Mouse (Mus musculus) gastrocnemius, adult 2 months (tissue): Measurements from ENCODE around the gene Tnrc18. TPM values are rescaled to one million over a fixed set of nuclear protein-coding genes. Genes with fewer than 3 reads are reported as not detected.

Experiments used
- DNase-seq: peaks from one replicate; pipeline ENCODE4 v3.0.0; 2022
- H3K27ac ChIP-seq: fragments of 200-600 bp; 2 replicates; pipeline ENCODE4 v1.8.1; 2022; ENCODE audit warnings: mild to moderate bottlenecking
- H3K4me3 ChIP-seq: fragments of 200-600 bp; 2 replicates; pipeline ENCODE4 v1.8.1; 2022; ENCODE audit warnings: mild to moderate bottlenecking, moderate library complexity
- CTCF ChIP-seq: fragments of 200-600 bp; IDR thresholded peaks from 2 replicates; pipeline ENCODE4 v1.8.1; 2022; ENCODE audit warnings: antibody characterized with exemption, mild to moderate bottlenecking, moderate library complexity
- intact Hi-C: fragments of 180-260 bp; cut with DNase I; formaldehyde crosslinking; loops from one replicate; pipeline ENCODE4 v1.15.1; 2025
- total RNA-seq, 2 experiments: library from RNA; stranded (reverse); gene quantifications; 2 replicates each; pipeline ENCODE4 v1.2.3; 2021

Tnrc18 gene
- total RNA-seq, 2 experiments from 2014 or later: 31.5 to 32.0 TPM

DNA sequence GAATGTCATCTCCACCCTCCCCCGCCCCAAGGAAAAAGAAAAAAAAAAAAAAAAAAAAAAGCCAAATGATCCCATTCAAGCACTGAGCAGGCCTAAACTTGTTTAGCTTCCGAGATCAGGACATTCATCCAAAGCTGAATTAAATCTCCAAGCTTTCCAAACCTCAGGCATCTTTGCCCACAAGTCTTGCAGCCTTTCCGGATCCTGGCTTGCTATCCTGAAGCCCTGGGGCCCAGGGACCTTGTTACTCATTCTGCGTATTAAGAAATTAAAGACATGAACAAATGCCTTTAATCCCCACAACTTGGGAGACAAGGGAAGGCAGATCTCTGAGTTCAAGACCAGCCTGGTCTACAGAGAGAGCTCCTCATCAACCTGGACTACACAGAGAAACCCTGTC lies 20.5 kb downstream of the Tnrc18 start:
- no peak for TF ChIP-seq CTCF
- intact Hi-C loops: no loop called here
- Histone ChIP-seq H3K4me3 (no peak overlapping the region), H3K27ac (no peak overlapping the region)
- no peak for DNase-seq

DNA sequence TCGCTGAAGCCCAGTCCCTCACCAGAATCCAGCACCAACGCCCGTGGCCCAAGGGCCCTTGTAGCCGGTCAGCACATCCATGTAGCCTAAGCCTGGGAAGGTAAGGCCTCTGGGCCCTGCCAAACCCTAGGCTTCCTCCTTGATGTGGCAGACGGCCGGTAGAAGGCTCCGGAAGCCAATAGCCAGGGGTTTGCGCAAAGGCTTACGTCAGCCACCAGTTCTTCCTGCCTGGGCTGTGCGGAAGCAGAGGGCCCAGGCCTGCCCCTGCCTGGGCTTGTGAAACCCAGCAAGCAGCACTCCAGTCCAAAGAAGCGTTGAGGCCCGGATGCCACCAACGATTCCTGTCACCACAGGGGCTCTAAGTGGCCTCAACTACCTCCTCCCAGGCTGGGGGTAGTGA lies 22.9 kb downstream of the Tnrc18 start:
- intact Hi-C loops: no loop called here
- DNase-seq: peak; percentile 51

DNA sequence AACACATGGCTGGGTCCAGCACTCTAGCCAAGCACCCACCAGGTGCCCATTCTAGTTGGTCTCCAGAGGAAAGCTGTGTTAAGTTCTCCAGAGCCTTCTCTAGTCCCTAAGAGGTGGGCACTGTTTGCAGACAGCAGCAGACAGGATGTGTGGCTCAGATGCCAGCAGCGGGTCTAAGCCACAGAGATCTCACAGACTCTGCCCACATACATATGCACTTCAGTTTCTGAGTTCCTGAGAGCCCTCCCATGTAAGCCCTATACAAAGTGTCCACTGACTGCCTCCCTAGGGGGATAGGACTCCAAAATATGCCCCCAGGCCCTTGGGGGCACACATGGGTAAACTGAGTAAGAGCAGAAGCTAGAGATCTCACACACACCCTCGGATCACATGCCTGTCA lies 23.3 kb downstream of the Tnrc18 start:
- peak overlapping the region; percentile 33 for H3K4me3 ChIP-seq
- intact Hi-C loops: no loop called here
- no peak for TF ChIP-seq CTCF

More for the DNA sequence above, 22.9 kb downstream of the Tnrc18 start:
- Histone ChIP-seq H3K4me3 (peak overlapping the region; percentile 33), H3K27ac (peak overlapping the region; percentile 62)
- no peak for TF ChIP-seq CTCF

GRCm38 (mm10) chr5:142792594-142792993 lies 24.9 kb downstream of the Tnrc18 start:
- no peak overlapping the region for H3K27ac ChIP-seq
- no peak for DNase-seq
- H3K4me3 ChIP-seq: no peak overlapping the region
- TF ChIP-seq CTCF: no peak
- intact Hi-C loops: no loop called here

More for the DNA sequence above, 23.3 kb downstream of the Tnrc18 start:
- H3K27ac ChIP-seq: peak overlapping the region; percentile 20
- DNase-seq: no peak

DNA sequence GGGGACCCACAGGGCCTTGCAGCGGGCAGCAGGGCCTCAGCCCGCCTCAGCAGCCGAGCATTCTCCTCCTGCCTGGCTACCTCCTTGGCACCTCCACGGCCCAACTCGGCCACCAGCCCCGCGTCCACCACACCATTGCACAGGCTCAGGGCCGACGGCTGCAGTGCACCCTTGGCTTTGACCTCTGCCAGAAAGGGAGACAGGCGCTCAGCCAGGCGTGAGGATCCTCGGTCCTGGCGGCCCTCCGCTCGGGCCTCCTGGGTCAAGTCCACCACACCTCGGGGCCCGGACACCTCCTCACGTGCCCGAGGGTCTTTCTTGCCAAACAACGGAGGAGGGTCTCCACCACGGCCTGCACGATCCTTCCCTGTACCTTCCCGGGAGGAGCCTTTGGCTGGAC lies 29.2 kb downstream of the Tnrc18 start:
- H3K27ac ChIP-seq: no peak overlapping the region
- DNase-seq: no peak
- intact Hi-C loops: no loop called here
- TF ChIP-seq CTCF: no peak
- no peak overlapping the region for H3K4me3 ChIP-seq

DNA sequence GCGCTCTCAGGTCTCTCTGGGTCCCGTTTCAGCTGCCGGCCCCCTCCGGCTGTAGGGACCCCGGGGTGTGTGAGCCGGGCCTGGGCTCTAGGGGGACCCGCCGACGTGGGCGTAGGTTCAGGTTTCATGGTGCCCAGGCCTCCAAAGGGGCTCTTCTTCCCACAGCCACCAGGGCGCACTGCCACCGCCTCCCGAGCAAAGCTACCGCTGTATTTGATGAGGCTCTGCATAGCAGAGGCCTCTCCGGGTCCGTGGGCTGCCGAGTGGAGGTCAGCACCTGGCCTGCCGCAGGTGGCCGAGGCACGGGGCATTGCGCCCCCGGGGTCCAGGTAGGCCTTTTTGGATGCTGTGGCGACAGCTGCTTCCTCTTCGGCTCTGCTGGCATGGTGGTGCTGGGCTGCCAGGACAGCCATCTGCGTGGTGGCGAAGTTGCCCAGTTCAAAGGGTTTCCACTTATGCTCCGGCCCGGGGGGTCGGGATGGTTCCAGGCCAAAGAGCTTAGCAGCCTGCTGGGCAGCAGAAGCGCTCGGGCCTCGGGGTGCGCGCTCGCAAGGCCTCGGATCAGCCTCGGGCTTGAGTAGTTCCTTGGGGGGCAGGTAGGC lies 30.1 kb downstream of the Tnrc18 start:
- H3K27ac ChIP-seq: no peak overlapping the region
- no peak for TF ChIP-seq CTCF
- intact Hi-C loops: no loop called here
- DNase-seq: no peak
- H3K4me3 ChIP-seq: no peak overlapping the region

DNA sequence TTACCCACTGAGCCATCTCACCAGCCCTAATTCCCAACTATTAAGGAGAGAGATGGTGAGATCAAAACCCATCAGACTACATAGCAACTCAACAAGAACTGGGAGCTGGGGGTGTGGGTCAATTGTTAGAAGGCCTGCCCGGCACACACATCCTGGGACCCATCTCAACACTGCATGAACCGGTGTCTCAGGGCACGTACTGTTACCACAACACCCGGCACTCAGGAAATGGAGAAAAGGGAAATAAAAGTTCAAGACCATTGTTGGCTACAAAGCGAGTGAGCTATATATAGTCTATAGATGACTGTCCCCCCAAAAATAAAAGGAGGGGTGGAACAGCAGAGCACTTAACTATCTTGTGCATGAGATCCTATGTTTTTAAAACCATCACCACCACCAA lies 30.8 kb downstream of the Tnrc18 start:
- intact Hi-C loops: no loop called here
- no peak overlapping the region for H3K27ac ChIP-seq
- no peak for DNase-seq
- TF ChIP-seq CTCF: no peak
- no peak overlapping the region for H3K4me3 ChIP-seq

GRCm38 (mm10) chr5:142786215-142786614 lies 31.2 kb downstream of the Tnrc18 start:
- H3K4me3 ChIP-seq: no peak overlapping the region
- no peak for DNase-seq
- H3K27ac ChIP-seq: no peak overlapping the region
- no peak for TF ChIP-seq CTCF
- intact Hi-C loops: no loop called here

- intact Hi-C loops: loop anchor here (5.0 kb wide), 1 partner anchor 1119 kb away; no protein-coding TSS in a partner anchor
- DNase-seq: peak; percentile 57
- no peak overlapping the region for H3K27ac ChIP-seq
- TF ChIP-seq CTCF: no peak
- no peak overlapping the region for H3K4me3 ChIP-seq
Measured at GRCm38 (mm10) chr5:142783142-142783540, 34.3 kb downstream of the Tnrc18 start.

DNA sequence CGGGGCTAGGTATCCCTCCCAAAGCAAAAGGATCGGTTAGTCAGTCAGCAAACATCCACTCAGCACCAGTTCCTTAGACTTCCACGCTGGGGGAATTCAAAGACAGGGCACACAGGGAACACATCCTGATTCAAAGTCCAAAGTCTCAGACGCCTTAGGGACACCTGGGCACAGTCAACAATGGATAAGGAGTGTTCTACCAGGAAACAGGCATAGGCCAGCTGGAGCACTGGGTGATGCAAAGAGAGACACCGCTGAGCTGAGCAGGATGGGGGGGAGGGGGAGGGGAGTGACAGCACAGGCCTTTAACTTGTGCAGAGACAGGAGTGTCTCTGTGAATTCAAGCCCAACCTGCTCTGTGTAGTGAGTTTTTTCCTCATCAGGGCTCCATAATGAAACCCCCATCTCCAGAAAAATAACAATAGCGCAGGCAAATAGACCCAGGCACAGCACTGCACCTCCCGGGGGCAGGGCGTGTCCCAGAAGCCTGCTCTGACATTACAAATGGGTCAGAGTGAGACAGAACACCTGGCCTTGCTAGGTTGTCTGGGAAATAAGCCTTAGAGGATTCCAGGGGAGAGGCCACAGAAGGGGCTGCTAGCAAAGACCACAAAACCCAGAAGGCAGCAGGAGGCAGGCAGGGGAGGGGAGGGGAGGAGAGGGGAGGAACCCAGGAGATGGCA lies 34.9 kb downstream of the Tnrc18 start:
- no peak for TF ChIP-seq CTCF
- intact Hi-C loops: loop anchor here (5.0 kb wide), 1 partner anchor 1120 kb away; no protein-coding TSS in a partner anchor
- Histone ChIP-seq H3K27ac (no peak overlapping the region), H3K4me3 (no peak overlapping the region)
- no peak for DNase-seq

DNA sequence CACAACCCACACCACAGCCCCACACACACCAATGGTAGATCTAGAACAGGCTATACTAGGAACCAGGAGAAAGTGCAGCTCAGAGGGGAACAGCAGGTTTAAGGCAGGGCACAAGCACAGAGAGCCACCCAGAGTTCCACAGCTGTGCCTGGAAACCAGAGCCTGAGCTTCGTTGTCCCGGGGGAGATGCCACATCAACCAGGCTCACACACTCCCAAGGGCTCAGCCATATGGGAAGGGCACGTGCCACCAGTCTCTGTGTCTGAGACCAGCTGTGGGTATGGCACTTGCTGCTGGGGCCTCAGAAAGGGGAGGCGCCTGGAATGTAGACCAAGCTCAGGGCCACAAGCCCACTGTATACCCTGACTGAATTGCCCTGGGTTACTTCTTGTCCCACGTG lies 36.9 kb downstream of the Tnrc18 start:
- Histone ChIP-seq H3K4me3 (no peak overlapping the region), H3K27ac (no peak overlapping the region)
- no peak for DNase-seq
- no peak for TF ChIP-seq CTCF
- intact Hi-C loops: loop anchor here (5.0 kb wide), 1 partner anchor 1122 kb away; no protein-coding TSS in a partner anchor

GRCm38 (mm10) chr5:142778871-142779270 lies 38.6 kb downstream of the Tnrc18 start:
- Histone ChIP-seq H3K4me3 (no peak overlapping the region), H3K27ac (no peak overlapping the region; the same call in 1 of the 2 replicates)
- intact Hi-C loops: loop anchor here (10.0 kb wide), 1 partner anchor 1386 kb away; no protein-coding TSS in a partner anchor
- no peak for DNase-seq
- no peak for TF ChIP-seq CTCF

DNA sequence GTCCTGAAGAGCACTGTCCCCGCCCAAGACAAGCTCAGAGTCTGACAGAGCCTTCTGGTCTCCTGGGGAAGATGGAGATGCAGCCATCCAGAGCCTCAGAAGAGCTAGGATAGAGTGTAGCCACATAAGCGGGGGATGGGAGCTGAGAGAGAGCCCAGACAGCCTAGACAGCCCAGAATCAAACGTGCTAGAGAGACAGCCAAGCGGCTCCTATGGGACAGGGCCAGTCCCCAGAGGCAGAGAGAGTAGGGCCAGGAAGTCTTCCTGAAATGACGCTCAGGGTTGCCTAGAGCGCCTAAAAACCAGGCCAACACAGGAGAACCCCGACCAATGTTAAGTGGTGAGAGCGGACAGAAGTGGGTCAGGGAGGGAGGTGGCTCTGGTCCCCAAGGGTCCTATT lies 39.3 kb downstream of the Tnrc18 start:
- intact Hi-C loops: loop anchor here (10.0 kb wide), 1 partner anchor 1387 kb away; no protein-coding TSS in a partner anchor
- peak; percentile 60 for DNase-seq
- H3K27ac ChIP-seq: peak overlapping the region; percentile 6; the same call in 1 of the 2 replicates

DNA sequence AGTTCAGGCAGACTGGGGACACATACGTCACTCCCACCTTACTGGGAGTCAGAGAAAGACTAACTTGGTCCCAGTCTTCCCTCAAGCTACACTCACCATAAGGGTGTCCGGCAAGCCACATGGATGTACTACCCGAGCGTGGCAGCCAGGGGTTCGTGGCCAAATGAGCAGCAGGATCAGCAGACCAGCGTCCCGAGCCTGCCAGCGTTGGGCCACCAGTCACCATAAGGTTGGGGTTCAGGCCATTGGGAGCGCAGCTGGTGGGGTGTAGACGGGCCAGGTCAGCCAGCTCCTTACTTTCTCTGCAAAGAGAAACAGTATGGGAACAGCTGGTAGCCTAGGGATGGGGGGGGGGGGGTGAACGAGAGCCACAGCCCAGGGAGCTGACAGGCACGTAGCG lies 41.4 kb downstream of the Tnrc18 start:
- intact Hi-C loops: loop anchor here (10.0 kb wide), 1 partner anchor 1389 kb away; no protein-coding TSS in a partner anchor
- no peak for TF ChIP-seq CTCF
- Histone ChIP-seq H3K27ac (no peak overlapping the region), H3K4me3 (no peak overlapping the region)
- DNase-seq: no peak

More for the DNA sequence above, 39.3 kb downstream of the Tnrc18 start:
- TF ChIP-seq CTCF: no peak
- H3K4me3 ChIP-seq: no peak overlapping the region
